Mouse (Mus musculus): ENCODE measurements around the gene Gper1.

The Gper1 gene

GRCm38 (mm10) chr5:139411665-139412314 lies 11.2 kb upstream of the Gper1 start:
- DNase-seq, result no peak

GRCm38 (mm10) chr5:139413545-139413944 lies 9.4 kb upstream of the Gper1 start:
- no peak for DNase-seq

- DNase-seq, result no peak
Observed at GRCm38 (mm10) chr5:139415001-139415400, 8.0 kb upstream of the Gper1 start.

- no peak for DNase-seq
Observed at GRCm38 (mm10) chr5:139416942-139417341, 6.0 kb upstream of the Gper1 start.

- DNase-seq, result no peak
Observed at GRCm38 (mm10) chr5:139417480-139417879, 5.5 kb upstream of the Gper1 start.

GRCm38 (mm10) chr5:139418110-139418509 lies 4.8 kb upstream of the Gper1 start:
- no peak for DNase-seq

GRCm38 (mm10) chr5:139418633-139419032 lies 4.3 kb upstream of the Gper1 start:
- no peak for DNase-seq

GRCm38 (mm10) chr5:139425198-139425597 lies 2.2 kb downstream of the Gper1 start:
- DNase-seq, result no peak

- DNase-seq, result no peak
Observed at GRCm38 (mm10) chr5:139427001-139427400, 4.0 kb downstream of the Gper1 start.

GRCm38 (mm10) chr5:139427989-139428388 lies 5.0 kb downstream of the Gper1 start:
- DNase-seq, result peak; percentile 29 to 39

- peak in 1 of 2 experiments; percentile 29 for DNase-seq
Observed at GRCm38 (mm10) chr5:139429818-139430341, 6.9 kb downstream of the Gper1 start.

GRCm38 (mm10) chr5:139432333-139432732 lies 9.4 kb downstream of the Gper1 start:
- no peak for DNase-seq

GRCm38 (mm10) chr5:139432747-139433508 lies 10.0 kb downstream of the Gper1 start:
- DNase-seq, result no peak

GRCm38 (mm10) chr5:139433842-139434568 lies 11.1 kb downstream of the Gper1 start:
- no peak for DNase-seq

GRCm38 (mm10) chr5:139434940-139435339 lies 12.0 kb downstream of the Gper1 start:
- no peak for DNase-seq

GRCm38 (mm10) chr5:139437769-139438168 lies 14.8 kb downstream of the Gper1 start:
- DNase-seq, result no peak

GRCm38 (mm10) chr5:139438440-139438839 lies 15.5 kb downstream of the Gper1 start:
- DNase-seq, result no peak

- peak; percentile 47 to 58 for DNase-seq
Observed at GRCm38 (mm10) chr5:139440451-139440850, 17.5 kb downstream of the Gper1 start.

- DNase-seq, result peak; percentile 53 to 64
Observed at GRCm38 (mm10) chr5:139440926-139441725, 18.2 kb downstream of the Gper1 start.

GRCm38 (mm10) chr5:139441726-139442018 lies 18.7 kb downstream of the Gper1 start:
- DNase-seq, result no peak

GRCm38 (mm10) chr5:139442428-139442827 lies 19.5 kb downstream of the Gper1 start:
- peak; percentile 31 to 34 for DNase-seq

GRCm38 (mm10) chr5:139442962-139443361 lies 20.0 kb downstream of the Gper1 start:
- DNase-seq, result no peak

GRCm38 (mm10) chr5:139445258-139445657 lies 22.3 kb downstream of the Gper1 start:
- no peak for DNase-seq
